Mouse (Mus musculus): ENCODE data around the gene Man2c1. TPM values are rescaled to one million over a fixed set of nuclear protein-coding genes. Genes with fewer than 3 reads are reported as not detected.
A peak's percentile ranks its signal among the peaks of the same experiment; 100 is the strongest.

The Man2c1 gene
- polyA plus RNA-seq, 1 experiment from 2014 or later = 63.1 TPM

GRCm38 (mm10) chr9:57144830-57145229 is 14.3 kb downstream of the Man2c1 start:
- H3K36me3 ChIP-seq = peaks cover 24% of the 10 kb centered on the region
- H3K4me3 ChIP-seq (replicated peaks) = no peak overlapping the region
- no peaks in the 10 kb centered on the region for H3K27me3 ChIP-seq (replicated peaks)
- H3K4me1 ChIP-seq = 0 out of 2 replicates have a peak, but pooled peaks cover 10% of the 10 kb centered on the region
- WGBS = 91% methylated on average over 8 of the region's 8 CpGs
- no peak overlapping the region for H3K9ac ChIP-seq
- no peak for ATAC-seq (ENCODE audit: insufficient read depth, low FRiP score, low read depth)
- H3K9me3 ChIP-seq = no peaks in the 10 kb centered on the region
- H3K4me2 ChIP-seq = no peak overlapping the region
- H3K27ac ChIP-seq = no peak overlapping the region

GRCm38 (mm10) chr9:57146451-57147066 is 16.1 kb downstream of the Man2c1 start:
- Histone ChIP-seq H3K4me2 (0 out of 2 replicates have a peak overlapping the region, but pooled peaks have one; percentile 71), H3K9me3 (no peaks in the 10 kb centered on the region), H3K36me3 (peaks cover 8% of the 10 kb centered on the region; the same call in 1 of the 2 replicates), H3K4me1 (0 out of 2 replicates have a peak, but pooled peaks cover 10% of the 10 kb centered on the region), H3K27me3 (replicated peaks) (no peaks in the 10 kb centered on the region), H3K27ac (no peak overlapping the region), H3K4me3 (replicated peaks) (no peak overlapping the region), H3K9ac (no peak overlapping the region)
- ATAC-seq (ENCODE audit: insufficient read depth, low FRiP score, low read depth) = no peak
- 84% methylated on average over 17 of the region's 17 CpGs for WGBS

GRCm38 (mm10) chr9:57147205-57148143 is 17.0 kb downstream of the Man2c1 start:
- Histone ChIP-seq H3K4me2 (peak overlapping the region; percentile 71), H3K36me3 (0 out of 2 replicates have a peak, but pooled peaks cover 4% of the 10 kb centered on the region), H3K27me3 (replicated peaks) (no peaks in the 10 kb centered on the region), H3K9ac (peak overlapping the region; percentile 57), H3K4me3 (replicated peaks) (peak overlapping the region; percentile 53), H3K9me3 (no peaks in the 10 kb centered on the region), H3K4me1 (0 out of 2 replicates have a peak, but pooled peaks cover 10% of the 10 kb centered on the region), H3K27ac (peak overlapping the region; percentile 91)
- WGBS = 6% methylated on average over 19 of the region's 19 CpGs
- ATAC-seq (ENCODE audit: insufficient read depth, low FRiP score, low read depth) = no peak

- H3K4me1 ChIP-seq = 0 out of 2 replicates have a peak, but pooled peaks cover 10% of the 10 kb centered on the region
- no peaks in the 10 kb centered on the region for H3K27me3 ChIP-seq (replicated peaks)
- peak within 1 kb of the TSS; percentile 71 for H3K4me2 ChIP-seq
- H3K27ac ChIP-seq = peak within 1 kb of the TSS; percentile 91
- peak within 1 kb of the TSS; percentile 57 for H3K9ac ChIP-seq
- ATAC-seq (ENCODE audit: insufficient read depth, low FRiP score, low read depth) = peak; percentile 88
- 0 out of 2 replicates have a peak, but pooled peaks cover 4% of the 10 kb centered on the region for H3K36me3 ChIP-seq
- under 1% methylated on average over 27 of the region's 27 CpGs for WGBS
- no peaks in the 10 kb centered on the region for H3K9me3 ChIP-seq
- H3K4me3 ChIP-seq (replicated peaks) = peak within 1 kb of the TSS; percentile 53
These were observed 17.8 kb downstream of the Man2c1 start, which contains the start of gene Neil1 for GRCm38 (mm10) chr9:57148144-57148878. Gene Neil1 (minus strand): TSS chr9:57148305.

GRCm38 (mm10) chr9:57149021-57149420 is 18.5 kb downstream of the Man2c1 start:
- H3K4me3 ChIP-seq (replicated peaks) = peak overlapping the region; percentile 53; the same call in 1 of the 2 replicates
- no peaks in the 10 kb centered on the region for H3K9me3 ChIP-seq
- no peaks in the 10 kb centered on the region for H3K27me3 ChIP-seq (replicated peaks)
- 67% methylated on average over 6 of the region's 6 CpGs for WGBS
- H3K4me1 ChIP-seq = 0 out of 2 replicates have a peak, but pooled peaks cover 10% of the 10 kb centered on the region
- no peak overlapping the region for H3K9ac ChIP-seq
- H3K36me3 ChIP-seq = 0 out of 2 replicates have a peak, but pooled peaks cover 4% of the 10 kb centered on the region
- H3K27ac ChIP-seq = peak overlapping the region; percentile 91; the same call in 1 of the 2 replicates
- peak overlapping the region; percentile 71 for H3K4me2 ChIP-seq
- no peak for ATAC-seq (ENCODE audit: insufficient read depth, low FRiP score, low read depth)

DNA sequence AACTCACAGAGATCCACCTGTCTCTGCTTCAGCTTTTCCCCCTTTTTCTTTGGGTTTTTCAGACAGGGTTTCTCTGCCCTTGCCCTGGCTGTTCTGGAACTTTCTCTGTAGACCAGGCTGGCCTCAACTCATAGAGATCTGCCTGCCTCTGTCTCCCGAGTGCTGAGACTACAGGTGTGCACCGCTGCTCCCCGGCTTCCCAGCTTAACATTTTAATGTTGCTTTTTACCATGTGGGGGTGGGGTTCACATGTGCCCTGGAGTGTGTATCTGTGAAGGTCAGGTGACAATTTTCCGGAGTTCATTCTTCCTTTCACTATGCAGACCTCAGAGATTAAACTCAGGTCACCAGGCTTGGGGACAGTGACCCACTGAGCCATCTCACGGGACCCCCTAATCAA is 19.7 kb downstream of the Man2c1 start:
- WGBS = 79% methylated on average over 5 of the region's 5 CpGs
- H3K27me3 ChIP-seq (replicated peaks) = no peaks in the 10 kb centered on the region
- H3K4me1 ChIP-seq = 0 out of 2 replicates have a peak, but pooled peaks cover 10% of the 10 kb centered on the region
- H3K4me3 ChIP-seq (replicated peaks) = no peak overlapping the region
- no peaks in the 10 kb centered on the region for H3K9me3 ChIP-seq
- peaks cover 6% of the 10 kb centered on the region; the same call in 1 of the 2 replicates for H3K36me3 ChIP-seq
- H3K4me2 ChIP-seq = no peak overlapping the region
- H3K27ac ChIP-seq = no peak overlapping the region
- H3K9ac ChIP-seq = no peak overlapping the region
- ATAC-seq (ENCODE audit: insufficient read depth, low FRiP score, low read depth) = no peak

- Histone ChIP-seq H3K36me3 (peaks cover 6% of the 10 kb centered on the region; the same call in 1 of the 2 replicates), H3K4me3 (replicated peaks) (no peak overlapping the region), H3K4me1 (peaks cover 5% of the 10 kb centered on the region), H3K27me3 (replicated peaks) (no peaks in the 10 kb centered on the region), H3K9ac (no peak overlapping the region), H3K4me2 (no peak overlapping the region), H3K9me3 (no peaks in the 10 kb centered on the region), H3K27ac (no peak overlapping the region)
- WGBS = 53% methylated on average over 6 of the region's 6 CpGs
- no peak for ATAC-seq (ENCODE audit: insufficient read depth, low FRiP score, low read depth)
These were observed 21.8 kb downstream of the Man2c1 start for GRCm38 (mm10) chr9:57152331-57152730.

- Histone ChIP-seq H3K36me3 (peaks cover 6% of the 10 kb centered on the region; the same call in 1 of the 2 replicates), H3K4me1 (peaks cover 7% of the 10 kb centered on the region), H3K4me3 (replicated peaks) (no peak overlapping the region), H3K27me3 (replicated peaks) (no peaks in the 10 kb centered on the region), H3K27ac (no peak overlapping the region), H3K9me3 (no peaks in the 10 kb centered on the region), H3K4me2 (no peak overlapping the region), H3K9ac (no peak overlapping the region)
- WGBS = 90% methylated on average over 7 of the region's 7 CpGs
- no peak for ATAC-seq (ENCODE audit: insufficient read depth, low FRiP score, low read depth)
These were observed 25.9 kb downstream of the Man2c1 start for GRCm38 (mm10) chr9:57156383-57156782.

DNA sequence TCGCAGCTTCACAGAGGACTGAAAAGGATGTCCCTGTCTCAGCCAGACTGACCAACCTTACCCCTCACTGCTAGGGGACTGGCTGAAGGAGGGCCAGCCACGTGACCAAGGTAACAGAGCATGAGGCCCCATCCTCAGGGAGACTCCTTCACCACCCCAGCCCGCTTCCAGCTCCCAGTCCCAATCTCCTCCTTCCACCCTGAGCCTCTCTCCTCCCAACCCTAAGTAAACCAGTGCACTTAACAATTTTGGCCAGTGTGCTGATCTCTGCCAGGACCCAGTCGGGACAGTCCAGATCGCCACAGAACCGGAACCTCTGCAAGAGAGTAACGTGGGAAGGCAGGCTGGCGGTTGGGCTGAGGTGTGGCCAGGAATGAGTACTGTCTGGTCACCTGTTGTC is 26.3 kb downstream of the Man2c1 start:
- WGBS = 85% methylated on average over 8 of the region's 8 CpGs
- H3K36me3 ChIP-seq = peaks cover 6% of the 10 kb centered on the region; the same call in 1 of the 2 replicates
- peaks cover 7% of the 10 kb centered on the region for H3K4me1 ChIP-seq
- H3K4me2 ChIP-seq = peak overlapping the region; percentile 82
- ATAC-seq (ENCODE audit: insufficient read depth, low FRiP score, low read depth) = no peak
- H3K27me3 ChIP-seq (replicated peaks) = no peaks in the 10 kb centered on the region
- no peak overlapping the region for H3K9ac ChIP-seq
- H3K4me3 ChIP-seq (replicated peaks) = no peak overlapping the region; the same call in 1 of the 2 replicates
- no peaks in the 10 kb centered on the region for H3K9me3 ChIP-seq
- H3K27ac ChIP-seq = no peak overlapping the region

DNA sequence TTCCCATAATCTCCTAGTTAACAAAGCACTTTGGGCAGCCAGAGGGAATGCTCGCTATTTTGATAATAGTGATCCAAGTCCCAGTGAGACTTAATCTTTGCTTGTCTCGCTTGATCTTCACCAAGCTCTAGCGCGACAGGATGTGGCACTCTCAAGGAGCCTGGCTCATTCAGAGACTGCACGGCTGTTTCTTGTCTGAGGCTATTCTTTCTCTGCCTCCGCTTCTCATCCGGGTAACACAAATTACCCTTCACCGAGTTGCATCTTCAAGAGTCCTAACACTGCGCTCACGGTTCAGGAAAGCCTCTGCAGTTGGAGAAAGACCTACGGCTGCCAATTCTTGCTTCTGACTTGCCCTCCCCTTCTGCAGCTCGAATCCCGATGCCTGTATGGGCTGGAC is 27.0 kb downstream of the Man2c1 start:
- peak overlapping the region; percentile 63 for H3K4me3 ChIP-seq (replicated peaks)
- H3K27ac ChIP-seq = no peak overlapping the region
- H3K4me1 ChIP-seq = peaks cover 7% of the 10 kb centered on the region
- no peaks in the 10 kb centered on the region for H3K27me3 ChIP-seq (replicated peaks)
- no peak for ATAC-seq (ENCODE audit: insufficient read depth, low FRiP score, low read depth)
- H3K9me3 ChIP-seq = no peaks in the 10 kb centered on the region
- 23% methylated on average over 13 of the region's 13 CpGs for WGBS
- peak overlapping the region; percentile 51 for H3K9ac ChIP-seq
- H3K4me2 ChIP-seq = peak overlapping the region; percentile 82
- H3K36me3 ChIP-seq = peaks cover 6% of the 10 kb centered on the region; the same call in 1 of the 2 replicates

- Histone ChIP-seq H3K36me3 (peaks cover 6% of the 10 kb centered on the region; the same call in 1 of the 2 replicates), H3K27me3 (replicated peaks) (no peaks in the 10 kb centered on the region), H3K4me1 (peaks cover 7% of the 10 kb centered on the region), H3K9me3 (no peaks in the 10 kb centered on the region), H3K9ac (peak within 1 kb of the TSS; percentile 51), H3K4me2 (peak within 1 kb of the TSS; percentile 82), H3K4me3 (replicated peaks) (peak within 1 kb of the TSS; percentile 63), H3K27ac (no peak within 1 kb of the TSS)
- whole genome bisulfite sequencing = under 1% methylated on average over 24 of the region's 24 CpGs
- ATAC-seq (ENCODE audit: insufficient read depth, low FRiP score, low read depth) = peak; percentile 82
These were observed 27.6 kb downstream of the Man2c1 start, which contains the start of gene Commd4 for GRCm38 (mm10) chr9:57158013-57158470. Gene Commd4 (minus strand): TSS chr9:57158331.
